Mouse (Mus musculus) liver, embryonic 16.5 days (tissue): ENCODE measurements at regions not wholly inside any gene's neighbourhood (a gene's known extent, or its start where the extent isn't known, plus 50 kb on each side); places are given as distances from the start of the nearest gene placed in this dataset.

Source experiments
- ATAC-seq: fragments of 200-750 bp; cut with Nextera tagmentation; 2 replicates; pipeline ENCODE4 v1.8.0; 2017; ENCODE audit warnings: low read depth, mild to moderate bottlenecking, moderate number of reproducible peaks, moderate library complexity
- H3K27ac ChIP-seq: fragments of 300-500 bp; sonication (generic); 2 replicates; pipeline ENCODE4 v1.5.1; 2014; ENCODE audit warnings: mild to moderate bottlenecking, low read length
- H3K27me3 ChIP-seq: fragments of 300-500 bp; sonication (generic); 2 replicates; pipeline ENCODE4 v1.6.1; 2014; ENCODE audit warnings: low read depth, low read length, mixed read lengths; ENCODE audit not compliant: control insufficient read depth, insufficient read depth
- H3K36me3 ChIP-seq: fragments of 300-500 bp; sonication (generic); 2 replicates; pipeline ENCODE4 v1.6.1; 2014; ENCODE audit warnings: mild to moderate bottlenecking; ENCODE audit not compliant: control insufficient read depth, insufficient read depth
- H3K4me1 ChIP-seq: fragments of 300-500 bp; sonication (generic); 2 replicates; pipeline ENCODE4 v1.6.1; 2014; ENCODE audit warnings: low read depth, low read length, mixed read lengths; ENCODE audit not compliant: control insufficient read depth
- H3K4me2 ChIP-seq: fragments of 300-500 bp; sonication (generic); 2 replicates; pipeline ENCODE4 v1.6.1; 2014; ENCODE audit warnings: low read depth, low read length, mixed read lengths
- H3K4me3 ChIP-seq: fragments of 300-500 bp; sonication (generic); 2 replicates; pipeline ENCODE4 v1.5.1; 2014; ENCODE audit warnings: low read depth, mild to moderate bottlenecking, low read length
- H3K9ac ChIP-seq: fragments of 300-500 bp; sonication (generic); 2 replicates; pipeline ENCODE4 v1.6.1; 2014; ENCODE audit warnings: low read depth, low read length
- H3K9me3 ChIP-seq: fragments of 300-500 bp; sonication (generic); replicated peaks from 2 replicates; pipeline ENCODE4 v1.6.1; 2016; ENCODE audit warnings: low read length; ENCODE audit not compliant: control insufficient read depth
- WGBS: fragments of 180-500 bp; shearing (Covaris S2); extraction: QIAGEN DNeasy Blood & Tissue Kit; methylation state at CpG from one replicate; pipeline ENCODE4 v1.1.7; 2014; ENCODE audit not compliant: insufficient replicate concordance; 5-methylcytosine and 5-hydroxymethylcytosine counted together

- Histone ChIP-seq H3K27ac (no peak overlapping the region), H3K27me3 (no peaks in the 10 kb centered on the region), H3K9me3 (no peaks in the 10 kb centered on the region), H3K4me2 (no peak overlapping the region), H3K36me3 (no peaks in the 10 kb centered on the region), H3K9ac (no peak overlapping the region), H3K4me1 (no peaks in the 10 kb centered on the region), H3K4me3 (no peak overlapping the region)
- 43% methylated on average over 3 of the region's 3 CpGs for WGBS
- no peak for ATAC-seq
Observed at GRCm38 (mm10) chr19:19969780-19970512, 420.8 kb downstream of the Anxa1 start.

GRCm38 (mm10) chr19:19969335-19969734 is 421.4 kb downstream of the Anxa1 start:
- no peak for ATAC-seq
- no peak overlapping the region for H3K4me2 ChIP-seq
- no peaks in the 10 kb centered on the region for H3K9me3 ChIP-seq
- 52% methylated on average over 5 of the region's 5 CpGs for WGBS
- H3K4me3 ChIP-seq = no peak overlapping the region
- no peaks in the 10 kb centered on the region for H3K36me3 ChIP-seq
- no peaks in the 10 kb centered on the region for H3K4me1 ChIP-seq
- no peak overlapping the region for H3K27ac ChIP-seq
- no peak overlapping the region for H3K9ac ChIP-seq
- H3K27me3 ChIP-seq = no peaks in the 10 kb centered on the region

- Histone ChIP-seq H3K27ac (no peak overlapping the region), H3K9ac (no peak overlapping the region), H3K4me2 (no peak overlapping the region), H3K27me3 (no peaks in the 10 kb centered on the region), H3K9me3 (no peaks in the 10 kb centered on the region), H3K4me1 (no peaks in the 10 kb centered on the region), H3K4me3 (no peak overlapping the region), H3K36me3 (no peaks in the 10 kb centered on the region)
- no peak for ATAC-seq
- 50% methylated on average over 1 of the region's 1 CpGs for WGBS
Observed at GRCm38 (mm10) chr19:19945247-19945646, 445.5 kb downstream of the Anxa1 start.

GRCm38 (mm10) chr19:19942697-19943096 is 448.0 kb downstream of the Anxa1 start:
- H3K9ac ChIP-seq = no peak overlapping the region
- no peaks in the 10 kb centered on the region for H3K36me3 ChIP-seq
- no peak overlapping the region for H3K27ac ChIP-seq
- 63% methylated on average over 3 of the region's 3 CpGs for WGBS
- no peaks in the 10 kb centered on the region for H3K9me3 ChIP-seq
- no peaks in the 10 kb centered on the region for H3K27me3 ChIP-seq
- no peak overlapping the region for H3K4me2 ChIP-seq
- no peaks in the 10 kb centered on the region for H3K4me1 ChIP-seq
- ATAC-seq = no peak
- no peak overlapping the region for H3K4me3 ChIP-seq

- Histone ChIP-seq H3K36me3 (no peaks in the 10 kb centered on the region), H3K4me1 (no peaks in the 10 kb centered on the region), H3K4me2 (no peak overlapping the region), H3K9me3 (no peaks in the 10 kb centered on the region; the same call in 1 of the 2 replicates), H3K4me3 (no peak overlapping the region), H3K27ac (no peak overlapping the region), H3K27me3 (no peaks in the 10 kb centered on the region), H3K9ac (no peak overlapping the region)
- 34% methylated on average over 2 of the region's 2 CpGs for WGBS
- no peak for ATAC-seq
Observed at GRCm38 (mm10) chr19:19921109-19921508, 469.6 kb downstream of the Anxa1 start.

GRCm38 (mm10) chr19:19885933-19886710 is 504.6 kb downstream of the Anxa1 start:
- H3K9me3 ChIP-seq = no peaks in the 10 kb centered on the region
- no peaks in the 10 kb centered on the region for H3K4me1 ChIP-seq
- no peak for ATAC-seq
- H3K27ac ChIP-seq = no peak overlapping the region
- H3K9ac ChIP-seq = no peak overlapping the region
- no peaks in the 10 kb centered on the region for H3K27me3 ChIP-seq
- WGBS = 72% methylated on average over 8 of the region's 8 CpGs
- H3K4me2 ChIP-seq = no peak overlapping the region
- H3K36me3 ChIP-seq = no peaks in the 10 kb centered on the region
- no peak overlapping the region for H3K4me3 ChIP-seq

- Histone ChIP-seq H3K4me3 (no peak overlapping the region), H3K27me3 (no peaks in the 10 kb centered on the region), H3K27ac (no peak overlapping the region), H3K9ac (no peak overlapping the region), H3K36me3 (no peaks in the 10 kb centered on the region), H3K4me1 (no peaks in the 10 kb centered on the region), H3K4me2 (no peak overlapping the region), H3K9me3 (no peaks in the 10 kb centered on the region)
- ATAC-seq = no peak
Observed at GRCm38 (mm10) chr19:19880895-19881294, 509.8 kb downstream of the Anxa1 start.

GRCm38 (mm10) chr19:19848152-19848551 is 542.6 kb downstream of the Anxa1 start:
- Histone ChIP-seq H3K4me2 (no peak overlapping the region), H3K4me3 (no peak overlapping the region), H3K27ac (no peak overlapping the region), H3K9ac (no peak overlapping the region), H3K27me3 (no peaks in the 10 kb centered on the region), H3K9me3 (no peaks in the 10 kb centered on the region), H3K36me3 (no peaks in the 10 kb centered on the region), H3K4me1 (no peaks in the 10 kb centered on the region)
- WGBS = 50% methylated on average over 4 of the region's 4 CpGs
- ATAC-seq = no peak

GRCm38 (mm10) chr19:19807992-19808391 is 582.8 kb downstream of the Anxa1 start:
- H3K27me3 ChIP-seq = no peaks in the 10 kb centered on the region
- no peak overlapping the region for H3K4me3 ChIP-seq
- H3K36me3 ChIP-seq = no peaks in the 10 kb centered on the region
- WGBS = 42% methylated on average over 1 of the region's 1 CpGs
- ATAC-seq = no peak
- no peaks in the 10 kb centered on the region for H3K4me1 ChIP-seq
- no peaks in the 10 kb centered on the region for H3K9me3 ChIP-seq
- no peak overlapping the region for H3K9ac ChIP-seq
- no peak overlapping the region for H3K4me2 ChIP-seq
- no peak overlapping the region for H3K27ac ChIP-seq
